Mouse (Mus musculus) gastrocnemius, postnatal 36 days (tissue): Measurements from ENCODE around the gene Mmp11. TPM values are rescaled to one million over a fixed set of nuclear protein-coding genes. Genes with fewer than 3 reads are reported as not detected.
"Not testable (repeated sequence)": the region's sequence is repeated elsewhere in the genome, so short reads cannot be mapped to it uniquely, and the experiment has no call there.

Source experiments
- DNase-seq, 2 experiments: peaks; one replicate each; pipeline ENCODE4 v3.0.0; 2022
- intact Hi-C: fragments of 180-260 bp; cut with DNase I; formaldehyde crosslinking; loops from one replicate; pipeline ENCODE4 v1.15.1; 2025
- total RNA-seq, 2 experiments: library from RNA; stranded (reverse); gene quantifications; 2 replicates each; pipeline ENCODE4 v1.2.3; 2021

The Mmp11 gene
- total RNA-seq, 2 experiments from 2014 or later = 2.1 to 2.3 TPM

GRCm38 (mm10) chr10:75898846-75899245 is 37.5 kb downstream of the Mmp11 start:
- DNase-seq = peak; percentile 63 to 70
- intact Hi-C loops = loop anchor here (2.0 kb wide), 1 partner anchor 24 kb away; no protein-coding TSS in a partner anchor

- intact Hi-C loops = loop anchor here (2.0 kb wide), 1 partner anchor 25 kb away; no protein-coding TSS in a partner anchor
- no peak for DNase-seq
These were observed 38.2 kb downstream of the Mmp11 start for GRCm38 (mm10) chr10:75898039-75898564.

GRCm38 (mm10) chr10:75897373-75897772 is 38.9 kb downstream of the Mmp11 start:
- intact Hi-C loops = loop anchor here (1.0 kb wide), 1 partner anchor 52 kb away; no protein-coding TSS in a partner anchor
- peak; percentile 76 to 78 for DNase-seq

- intact Hi-C loops = no loop called here
- no peak for DNase-seq
These were observed 40.1 kb downstream of the Mmp11 start for GRCm38 (mm10) chr10:75896208-75896607.

GRCm38 (mm10) chr10:75895730-75896129 is 40.6 kb downstream of the Mmp11 start:
- intact Hi-C loops = no loop called here

GRCm38 (mm10) chr10:75894601-75895000 is 41.7 kb downstream of the Mmp11 start:
- intact Hi-C loops = no loop called here

More at GRCm38 (mm10) chr10:75895730-75896129, 40.6 kb downstream of the Mmp11 start:
- DNase-seq = no peak

GRCm38 (mm10) chr10:75893089-75893750 is 43.1 kb downstream of the Mmp11 start, which contains the start of gene Derl3:
Gene Derl3 (plus strand): TSS chr10:75893413.
- intact Hi-C loops = no loop called here
- peak; percentile 75 to 76 for DNase-seq

More at GRCm38 (mm10) chr10:75894601-75895000, 41.7 kb downstream of the Mmp11 start:
- no peak for DNase-seq

- intact Hi-C loops = no loop called here
- DNase-seq = no peak
These were observed 46.7 kb downstream of the Mmp11 start for GRCm38 (mm10) chr10:75889406-75890153.

GRCm38 (mm10) chr10:75887504-75887903 is 48.8 kb downstream of the Mmp11 start:
- DNase-seq, intact Hi-C loops: not testable (repeated sequence)

- no peak for DNase-seq
- intact Hi-C loops = loop anchor here (5.0 kb wide), 1 partner anchor 68 kb away; the partner anchor contains the start of gene Gm5134
These were observed 51.6 kb downstream of the Mmp11 start for GRCm38 (mm10) chr10:75884742-75885141.

GRCm38 (mm10) chr10:75883232-75883552 is 53.1 kb downstream of the Mmp11 start:
- intact Hi-C loops = loop anchor here (5.0 kb wide), 1 partner anchor 69 kb away; the partner anchor contains the start of gene Gm5134
- DNase-seq = peak; percentile 57 to 66

- DNase-seq = no peak
- intact Hi-C loops = loop anchor here (5.0 kb wide), 1 partner anchor 70 kb away; the partner anchor contains the start of gene Gm5134
These were observed 53.7 kb downstream of the Mmp11 start for GRCm38 (mm10) chr10:75882433-75883231.

GRCm38 (mm10) chr10:75881578-75882432 is 54.5 kb downstream of the Mmp11 start:
- no peak for DNase-seq
- intact Hi-C loops = loop anchor here (5.0 kb wide), 1 partner anchor 70 kb away; the partner anchor contains the start of gene Gm5134

- intact Hi-C loops = loop anchor here (5.0 kb wide), 1 partner anchor 71 kb away; the partner anchor contains the start of gene Gm5134
- DNase-seq = no peak
These were observed 55.3 kb downstream of the Mmp11 start for GRCm38 (mm10) chr10:75880771-75881577.

GRCm38 (mm10) chr10:75880351-75880750 is 55.9 kb downstream of the Mmp11 start:
- intact Hi-C loops = loop anchor here (5.0 kb wide), 1 partner anchor 72 kb away; the partner anchor contains the start of gene Gm5134
- DNase-seq = no peak

GRCm38 (mm10) chr10:75878836-75879235 is 57.5 kb downstream of the Mmp11 start:
- no peak for DNase-seq
- intact Hi-C loops = no loop called here

- DNase-seq = no peak
- intact Hi-C loops = no loop called here
These were observed 62.6 kb downstream of the Mmp11 start for GRCm38 (mm10) chr10:75873543-75874170.
